Mouse (Mus musculus) bone marrow, adult 2 months (tissue): ENCODE data around the gene Spindoc.

Source experiments
- CTCF ChIP-seq: fragments of 200-500 bp; IDR thresholded peaks from 2 replicates; pipeline ENCODE4 v1.5.1; 2011; ENCODE audit warnings: low read length, control low read depth; ENCODE audit not compliant: control insufficient read depth, insufficient read depth
- POLR2A ChIP-seq: fragments of 200-500 bp; IDR thresholded peaks from 2 replicates; pipeline ENCODE4 v1.6.1; 2011; ENCODE audit warnings: low read depth, mild to moderate bottlenecking, control low read depth, low read length, borderline replicate concordance; ENCODE audit not compliant: control insufficient read depth

DNA sequence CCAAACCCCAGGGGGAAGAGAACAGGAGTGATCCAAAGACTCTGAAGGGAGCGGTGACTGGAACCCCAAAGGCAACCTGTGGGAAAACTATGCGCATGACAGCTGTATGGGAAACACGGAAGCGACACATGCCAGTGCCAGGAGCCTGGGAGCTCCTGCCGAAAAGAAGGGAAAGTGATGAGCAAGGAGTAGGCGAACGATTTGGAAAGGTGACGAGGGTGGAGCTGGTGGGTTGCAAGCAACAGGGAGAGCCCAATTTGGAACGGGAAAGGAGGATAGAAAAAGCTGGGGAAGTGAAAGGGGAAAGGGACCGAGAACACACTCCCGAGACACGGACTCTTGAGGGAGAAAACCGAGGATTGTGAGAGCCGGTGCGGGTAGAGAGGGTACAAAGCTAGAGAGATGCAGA lies 42.4 kb downstream of the Spindoc start:
- TF ChIP-seq CTCF (no peak), POLR2A (no peak)
